Mouse (Mus musculus) hindbrain, embryonic 12.5 days (tissue): Measurements from ENCODE around the gene Dnajc30. TPM values are rescaled to one million over a fixed set of nuclear protein-coding genes. Genes with fewer than 3 reads are reported as not detected.

Experiments used
- ATAC-seq: fragments of 200-750 bp; cut with Nextera tagmentation; 2 replicates; pipeline ENCODE4 v1.8.0; 2017; ENCODE audit warnings: moderate TSS enrichment; ENCODE audit not compliant: low FRiP score
- H3K27ac ChIP-seq: fragments of 300-500 bp; sonication (generic); 2 replicates; pipeline ENCODE4 v1.5.1; 2016; ENCODE audit warnings: mild to moderate bottlenecking
- H3K27me3 ChIP-seq: fragments of 300-500 bp; sonication (generic); 2 replicates; pipeline ENCODE4 v1.6.1; 2016; ENCODE audit warnings: mild to moderate bottlenecking
- H3K36me3 ChIP-seq: fragments of 300-500 bp; sonication (generic); 2 replicates; pipeline ENCODE4 v1.6.1; 2016; ENCODE audit warnings: mild to moderate bottlenecking
- H3K4me1 ChIP-seq: fragments of 300-500 bp; sonication (generic); 2 replicates; pipeline ENCODE4 v1.6.1; 2016
- H3K4me2 ChIP-seq: fragments of 300-500 bp; sonication (generic); replicated peaks from 2 replicates; pipeline ENCODE4 v1.6.1; 2016; ENCODE audit warnings: mild to moderate bottlenecking
- H3K4me3 ChIP-seq: fragments of 300-500 bp; sonication (generic); 2 replicates; pipeline ENCODE4 v1.5.1; 2016; ENCODE audit warnings: mild to moderate bottlenecking
- H3K9ac ChIP-seq: fragments of 300-500 bp; sonication (generic); 2 replicates; pipeline ENCODE4 v1.6.1; 2016; ENCODE audit warnings: mild to moderate bottlenecking, moderate library complexity
- H3K9me3 ChIP-seq: fragments of 300-500 bp; sonication (generic); replicated peaks from 2 replicates; pipeline ENCODE4 v1.6.1; 2016; ENCODE audit warnings: mild to moderate bottlenecking
- WGBS: fragments of 180-500 bp; shearing (Covaris S2); methylation state at CpG from one replicate; pipeline ENCODE4 v1.1.7; 2016; 5-methylcytosine and 5-hydroxymethylcytosine counted together
- polyA plus RNA-seq: library from polyadenylated mRNA; unstranded; fragments of >200 nt; fragmentation: Nextera tagmentation; extraction: Ambion mirVana; gene quantifications from 2 replicates; pipeline ENCODE4 v1.2.1, GENCODE M21; 2016

The Dnajc30 gene
- polyA plus RNA-seq, 1 experiment from 2014 or later: 28.9 TPM

DNA sequence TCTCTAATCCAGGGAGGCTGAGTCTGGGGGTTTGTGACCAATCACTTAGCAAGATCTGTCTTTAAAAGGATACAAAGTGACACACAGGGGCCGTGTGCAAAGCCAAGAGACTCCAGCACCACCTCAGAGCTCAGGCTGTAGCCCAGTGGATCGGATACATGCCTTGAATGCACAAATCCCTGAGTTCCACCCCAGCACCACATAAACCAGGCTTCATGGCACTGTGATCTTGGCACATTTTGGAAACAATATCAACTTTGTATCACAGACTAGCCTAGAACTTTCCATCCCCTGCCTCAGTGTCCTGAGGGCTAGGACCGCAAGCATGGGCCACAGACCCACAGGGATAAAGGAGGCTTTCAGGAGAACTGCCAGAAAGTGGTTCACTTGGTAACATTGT is 2.0 kb downstream of the Dnajc30 start:
- Histone ChIP-seq H3K36me3 (peaks cover 30% of the 10 kb centered on the region), H3K27me3 (no peaks in the 10 kb centered on the region), H3K4me2 (no peak overlapping the region), H3K9ac (no peak overlapping the region), H3K27ac (no peak overlapping the region), H3K4me1 (peaks cover 20% of the 10 kb centered on the region), H3K9me3 (no peaks in the 10 kb centered on the region), H3K4me3 (no peak overlapping the region)
- no peak for ATAC-seq
- WGBS: 94% methylated on average over 3 of the region's 3 CpGs

GRCm38 (mm10) chr5:135070448-135070847 is 6.4 kb downstream of the Dnajc30 start:
- Histone ChIP-seq H3K9ac (no peak overlapping the region), H3K27ac (no peak overlapping the region), H3K36me3 (peaks cover 52% of the 10 kb centered on the region), H3K27me3 (no peaks in the 10 kb centered on the region), H3K4me3 (no peak overlapping the region), H3K4me2 (no peak overlapping the region), H3K4me1 (peaks cover 23% of the 10 kb centered on the region), H3K9me3 (no peaks in the 10 kb centered on the region)
- ATAC-seq: no peak
- WGBS: 91% methylated on average over 3 of the region's 3 CpGs

- Histone ChIP-seq H3K4me3 (no peak overlapping the region), H3K9me3 (no peaks in the 10 kb centered on the region), H3K36me3 (peaks cover 45% of the 10 kb centered on the region), H3K27ac (no peak overlapping the region), H3K27me3 (no peaks in the 10 kb centered on the region), H3K9ac (no peak overlapping the region), H3K4me2 (no peak overlapping the region), H3K4me1 (peaks cover 30% of the 10 kb centered on the region)
- WGBS: 91% methylated on average over 2 of the region's 2 CpGs
- ATAC-seq: no peak
Observed at GRCm38 (mm10) chr5:135072061-135072460, 8.1 kb downstream of the Dnajc30 start.

DNA sequence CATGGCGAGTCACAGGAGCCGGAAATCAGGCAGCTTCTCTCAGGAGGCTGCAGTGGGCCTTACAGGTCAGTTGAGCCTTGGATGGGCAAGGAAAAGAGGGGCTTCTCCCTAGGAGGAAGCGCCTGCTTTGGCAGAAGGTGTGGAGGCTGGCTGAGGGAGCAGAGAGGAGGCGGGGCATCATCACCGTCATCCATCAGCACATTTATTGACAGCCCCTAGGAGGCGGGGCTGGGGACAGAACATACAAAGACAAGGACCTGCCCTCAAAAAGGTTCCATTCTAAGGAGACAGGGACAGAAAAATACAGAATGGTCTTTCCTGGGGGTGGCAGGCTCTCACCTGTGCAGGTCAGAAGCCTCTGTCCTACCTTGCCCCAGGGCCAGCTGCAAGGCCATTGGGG is 8.7 kb downstream of the Dnajc30 start:
- Histone ChIP-seq H3K27me3 (no peaks in the 10 kb centered on the region), H3K4me1 (peaks cover 31% of the 10 kb centered on the region), H3K27ac (no peak overlapping the region), H3K36me3 (peaks cover 43% of the 10 kb centered on the region), H3K9me3 (no peaks in the 10 kb centered on the region), H3K9ac (no peak overlapping the region), H3K4me2 (no peak overlapping the region), H3K4me3 (no peak overlapping the region)
- 62% methylated on average over 6 of the region's 6 CpGs for WGBS
- no peak for ATAC-seq

DNA sequence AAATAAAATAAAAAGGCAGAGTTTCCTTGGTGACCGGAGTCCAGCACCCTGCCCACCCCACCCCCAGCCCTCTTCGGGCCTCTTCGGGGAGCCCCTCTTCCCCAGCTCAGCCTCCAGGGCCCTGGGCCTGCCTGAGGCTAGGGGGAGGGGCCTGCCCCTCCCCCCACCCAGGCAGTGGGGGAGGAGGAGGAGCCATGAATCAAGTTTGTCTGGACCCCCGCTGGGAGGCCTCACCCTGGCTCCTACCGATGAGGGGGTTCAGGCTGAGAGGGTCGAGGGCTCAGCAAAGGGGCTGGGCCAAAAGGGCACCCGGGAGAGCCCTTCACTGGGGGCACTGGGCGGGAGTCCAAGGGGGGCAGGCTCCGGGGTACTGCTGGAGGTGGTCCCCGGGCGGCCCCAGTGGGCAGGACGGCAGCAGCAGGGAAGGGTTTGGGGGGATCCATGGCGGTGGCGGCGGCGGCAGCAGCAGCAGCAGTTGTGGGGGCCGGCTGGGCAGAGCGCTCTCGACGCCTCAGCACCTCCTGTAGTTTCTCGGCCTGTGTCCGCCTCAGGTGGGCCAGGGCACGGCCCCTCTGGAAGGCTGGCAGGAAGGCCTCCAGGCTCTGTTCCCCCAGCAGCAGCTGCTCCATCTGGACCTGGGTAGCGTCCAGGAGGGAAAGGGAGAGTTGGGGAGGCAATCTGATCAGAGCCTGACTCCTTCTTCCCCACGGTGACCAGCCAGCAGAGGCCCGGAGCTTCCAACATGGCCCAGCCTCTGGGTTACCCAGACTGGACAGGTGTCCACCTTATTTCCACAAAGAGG is 9.5 kb downstream of the Dnajc30 start:
- no peak for ATAC-seq
- Histone ChIP-seq H3K9me3 (no peaks in the 10 kb centered on the region), H3K36me3 (peaks cover 36% of the 10 kb centered on the region), H3K4me3 (no peak overlapping the region), H3K9ac (no peak overlapping the region; the same call in 1 of the 2 replicates), H3K4me1 (peaks cover 33% of the 10 kb centered on the region), H3K4me2 (0 out of 2 replicates have a peak overlapping the region, but pooled peaks have one; percentile 13), H3K27ac (no peak overlapping the region), H3K27me3 (no peaks in the 10 kb centered on the region)
- WGBS: 27% methylated on average over 25 of the region's 26 CpGs

DNA sequence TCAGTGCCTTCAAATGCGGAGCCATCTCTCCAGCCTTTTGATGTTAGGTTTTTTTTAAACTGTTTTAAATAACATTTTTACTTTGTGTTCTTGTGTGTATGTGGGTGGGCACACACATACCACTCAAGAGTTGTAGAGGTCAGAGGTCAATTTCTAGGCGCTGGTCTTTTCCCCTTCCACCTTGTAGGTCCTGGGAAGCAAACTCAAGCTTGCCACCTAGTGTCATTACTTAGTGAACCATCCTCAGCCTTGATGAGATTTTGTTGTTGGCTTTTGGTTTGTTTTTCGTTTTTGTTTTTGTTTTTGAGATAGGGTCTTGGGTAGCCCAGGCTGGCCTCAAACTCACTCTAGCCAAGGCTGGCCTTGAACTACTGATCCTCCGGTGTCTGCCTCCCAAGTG is 11.7 kb downstream of the Dnajc30 start:
- no peak overlapping the region for H3K9ac ChIP-seq

GRCm38 (mm10) chr5:135076368-135076767 is 12.4 kb downstream of the Dnajc30 start:
- Histone ChIP-seq H3K4me2 (peak overlapping the region; percentile 61), H3K4me1 (peaks cover 34% of the 10 kb centered on the region), H3K36me3 (peaks cover 30% of the 10 kb centered on the region), H3K27me3 (no peaks in the 10 kb centered on the region), H3K4me3 (peak overlapping the region; percentile 86), H3K9ac (peak overlapping the region; percentile 100), H3K9me3 (no peaks in the 10 kb centered on the region), H3K27ac (no peak overlapping the region)
- WGBS: 88% methylated on average over 14 of the region's 14 CpGs
- no peak for ATAC-seq

More for the DNA sequence above, 11.7 kb downstream of the Dnajc30 start:
- Histone ChIP-seq H3K4me2 (no peak overlapping the region), H3K4me3 (no peak overlapping the region), H3K27ac (no peak overlapping the region), H3K9me3 (no peaks in the 10 kb centered on the region), H3K27me3 (no peaks in the 10 kb centered on the region), H3K4me1 (peaks cover 34% of the 10 kb centered on the region), H3K36me3 (peaks cover 36% of the 10 kb centered on the region)
- WGBS: 71% methylated on average over 4 of the region's 4 CpGs
- ATAC-seq: no peak

- 16% methylated on average over 14 of the region's 14 CpGs for WGBS
- Histone ChIP-seq H3K27me3 (no peaks in the 10 kb centered on the region), H3K4me2 (peak overlapping the region; percentile 61), H3K4me3 (peak overlapping the region; percentile 86), H3K36me3 (peaks cover 25% of the 10 kb centered on the region), H3K9ac (peak overlapping the region; percentile 100), H3K4me1 (peaks cover 34% of the 10 kb centered on the region), H3K27ac (peak overlapping the region; percentile 90), H3K9me3 (no peaks in the 10 kb centered on the region)
- peak; percentile 53 for ATAC-seq
Observed at GRCm38 (mm10) chr5:135076931-135077505, 13.0 kb downstream of the Dnajc30 start.

GRCm38 (mm10) chr5:135077564-135078481 is 13.8 kb downstream of the Dnajc30 start, which contains the start of gene Vps37d:
TSS of gene Vps37d (minus strand) at chr5:135078266.
- peak; percentile 79 for ATAC-seq
- Histone ChIP-seq H3K9me3 (no peaks in the 10 kb centered on the region), H3K27ac (peak within 1 kb of the TSS; percentile 90), H3K9ac (peak within 1 kb of the TSS; percentile 100), H3K4me2 (peak within 1 kb of the TSS; percentile 61), H3K27me3 (no peaks in the 10 kb centered on the region), H3K4me1 (peaks cover 33% of the 10 kb centered on the region), H3K4me3 (peak within 1 kb of the TSS; percentile 86), H3K36me3 (peaks cover 16% of the 10 kb centered on the region)
- WGBS: under 1% methylated on average over 55 of the region's 83 CpGs

- H3K4me1 ChIP-seq: peaks cover 27% of the 10 kb centered on the region
- H3K9ac ChIP-seq: peak overlapping the region; percentile 100
- H3K4me3 ChIP-seq: peak overlapping the region; percentile 86
- peak; percentile 46 for ATAC-seq
- no peaks in the 10 kb centered on the region for H3K9me3 ChIP-seq
- 2% methylated on average over 11 of the region's 11 CpGs for WGBS
- H3K36me3 ChIP-seq: peaks cover 10% of the 10 kb centered on the region; the same call in 1 of the 2 replicates
- no peaks in the 10 kb centered on the region for H3K27me3 ChIP-seq
- no peak overlapping the region for H3K27ac ChIP-seq
- peak overlapping the region; percentile 61 for H3K4me2 ChIP-seq
Observed at GRCm38 (mm10) chr5:135078482-135078810, 14.4 kb downstream of the Dnajc30 start.

DNA sequence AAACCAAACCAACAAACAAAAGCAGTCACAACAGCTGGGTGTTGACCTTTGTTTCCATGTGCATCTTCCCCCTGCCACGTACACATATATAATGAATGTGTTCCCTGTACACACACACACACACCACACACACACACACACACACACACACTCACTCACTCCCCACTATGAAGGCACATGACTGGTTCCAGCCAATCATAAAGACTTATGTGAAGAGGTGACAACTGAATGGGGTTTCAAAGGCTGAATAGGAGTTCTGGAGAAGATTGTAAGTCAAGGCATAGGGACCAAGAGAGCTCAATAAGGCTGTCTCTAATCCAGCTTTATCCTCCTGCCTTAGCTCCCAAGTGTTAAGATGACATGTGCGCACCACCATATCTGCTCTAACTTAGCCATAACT is 15.6 kb downstream of the Dnajc30 start:
- no peak overlapping the region for H3K9ac ChIP-seq
- H3K27ac ChIP-seq: no peak overlapping the region
- no peaks in the 10 kb centered on the region; the same call in 1 of the 2 replicates for H3K27me3 ChIP-seq
- ATAC-seq: no peak
- H3K9me3 ChIP-seq: no peaks in the 10 kb centered on the region
- H3K36me3 ChIP-seq: peaks cover 7% of the 10 kb centered on the region; the same call in 1 of the 2 replicates
- no peak overlapping the region for H3K4me2 ChIP-seq
- WGBS: 90% methylated on average over 2 of the region's 2 CpGs
- no peak overlapping the region for H3K4me3 ChIP-seq
- peaks cover 17% of the 10 kb centered on the region for H3K4me1 ChIP-seq

- WGBS: 85% methylated on average over 5 of the region's 5 CpGs
- peaks cover 5% of the 10 kb centered on the region; the same call in 1 of the 2 replicates for H3K36me3 ChIP-seq
- no peak overlapping the region for H3K9ac ChIP-seq
Observed at GRCm38 (mm10) chr5:135080539-135080938, 16.5 kb downstream of the Dnajc30 start.

More at GRCm38 (mm10) chr5:135080539-135080938, 16.5 kb downstream of the Dnajc30 start:
- no peak overlapping the region for H3K27ac ChIP-seq
- no peak for ATAC-seq
- H3K4me3 ChIP-seq: no peak overlapping the region
- H3K4me1 ChIP-seq: peaks cover 17% of the 10 kb centered on the region
- peaks cover 2% of the 10 kb centered on the region; the same call in 1 of the 2 replicates for H3K27me3 ChIP-seq
- H3K9me3 ChIP-seq: no peaks in the 10 kb centered on the region
- H3K4me2 ChIP-seq: no peak overlapping the region
